Mouse (Mus musculus): ENCODE measurements at regions not wholly inside any gene's neighbourhood (a gene's known extent, or its start where the extent isn't known, plus 50 kb on each side); places are given as distances from the start of the nearest gene placed in this dataset.
A peak's percentile ranks its signal among the peaks of the same experiment; 100 is the strongest.
"Not testable (repeated sequence)": the region's sequence is repeated elsewhere in the genome, so short reads cannot be mapped to it uniquely, and the experiment has no call there.

DNA sequence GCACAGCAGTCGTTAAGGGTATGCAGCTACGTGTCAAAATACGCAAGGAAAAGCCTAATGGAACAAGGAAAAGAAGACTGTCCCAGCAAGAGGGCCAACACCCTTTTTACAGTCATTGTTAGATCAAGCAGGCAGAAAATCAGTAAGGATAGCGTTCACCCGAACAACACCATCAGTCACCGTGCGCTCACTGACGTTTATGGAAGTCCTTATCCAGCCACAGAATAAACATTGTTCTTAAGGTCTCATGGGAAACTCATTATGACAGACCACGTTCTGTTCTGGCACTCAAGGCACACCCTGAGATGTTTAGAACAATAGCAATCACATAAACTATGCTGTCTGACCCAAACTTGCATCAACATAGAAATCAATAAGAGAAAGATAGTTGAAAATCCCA, 164.7 kb upstream of the Gap43 start:
- no peaks in the 10 kb centered on the region for H3K27me3 ChIP-seq (replicated peaks)
- no peak for TF ChIP-seq POLR2AphosphoS2 (IDR thresholded peaks at IDR 0.05; ENCODE audit: low read depth, low read length)
- TF ChIP-seq CHD1 (IDR thresholded peaks at IDR 0.05; ENCODE audit: low read depth, low read length) = no peak
- TF ChIP-seq GABPA (IDR thresholded peaks at IDR 0.05; ENCODE audit: insufficient replicate concordance, low read depth, low read length) = no peak
- TF ChIP-seq RAD21 (IDR thresholded peaks at IDR 0.05; ENCODE audit: low read depth, low read length) = no peak
- no peak for TF ChIP-seq UBTF (IDR thresholded peaks at IDR 0.05; ENCODE audit: low read depth, low read length)
- TF ChIP-seq POLR2A (IDR thresholded peaks at IDR 0.05; ENCODE audit: low read depth, low read length) = no peak
- TF ChIP-seq USF2 (conservative IDR thresholded peaks at IDR 0.05; ENCODE audit: low read depth, low read length) = no peak
- TF ChIP-seq EP300 (IDR thresholded peaks at IDR 0.05; ENCODE audit: low read length) = no peak
- TF ChIP-seq JUN (IDR thresholded peaks at IDR 0.05; ENCODE audit: insufficient read depth, low read depth, low read length) = no peak
- no peak for TF ChIP-seq SMC3 (IDR thresholded peaks at IDR 0.05; ENCODE audit: low read depth, low read length)
- no peak for TF ChIP-seq CHD2 (IDR thresholded peaks at IDR 0.05; ENCODE audit: low read length)
- TF ChIP-seq CTCF (conservative IDR thresholded peaks at IDR 0.05 in 1 of 2, IDR thresholded peaks at IDR 0.05 in 1 of 2; ENCODE audit: low read depth in 2 of 2, low read length in 2 of 2) = no peak
- no peak for TF ChIP-seq ZNF384 (IDR thresholded peaks at IDR 0.05; ENCODE audit: low read depth, low read length)
- no peak for TF ChIP-seq MXI1 (IDR thresholded peaks at IDR 0.05; ENCODE audit: low read depth, low read length)
- TF ChIP-seq USF1 (IDR thresholded peaks at IDR 0.05; ENCODE audit: low read depth, low read length) = no peak
- DNase-seq (ENCODE audit: extremely low read depth) = no peak
- H3K79me2 ChIP-seq (replicated peaks; ENCODE audit: control insufficient read depth, extremely low read depth, insufficient read depth, poor library complexity, severe bottlenecking) = no peaks in the 10 kb centered on the region
- H3K4me2 ChIP-seq (ENCODE audit: insufficient read depth, low read depth, poor library complexity, severe bottlenecking) = no peak overlapping the region
- in situ Hi-C loops (cut with MboI; ENCODE audit: low pct_ligation_motif_present, low pct_unique_long_range_greater_than_20kb, low sequenced_read_pairs) = no loop called here
- no peak overlapping the region for H3K4me3 ChIP-seq (replicated peaks in 1 of 3; ENCODE audit: low read depth in 2 of 3, low read length in 2 of 3, poor library complexity in 1 of 3)
- H3K4me1 ChIP-seq (ENCODE audit: control insufficient read depth in 1 of 2, insufficient read depth in 2 of 2) = no peaks in the 10 kb centered on the region
- H3K9ac ChIP-seq (ENCODE audit: insufficient read depth, low read depth) = no peak overlapping the region
- H3K9me3 ChIP-seq (replicated peaks; ENCODE audit: low read length) = no peaks in the 10 kb centered on the region
- no peak overlapping the region for H3K27ac ChIP-seq (ENCODE audit: insufficient read depth, low read depth)
- no peaks in the 10 kb centered on the region for H3K36me3 ChIP-seq (replicated peaks in 1 of 2; ENCODE audit: control insufficient read depth in 1 of 2, insufficient read depth in 1 of 2, low read length in 1 of 2)
- dilution Hi-C loops (cut with MboI; ENCODE audit: extremely low pct_ligation_motif_present, extremely low pct_unique_long_range_greater_than_20kb, low sequenced_read_pairs) = no loop called here

DNA sequence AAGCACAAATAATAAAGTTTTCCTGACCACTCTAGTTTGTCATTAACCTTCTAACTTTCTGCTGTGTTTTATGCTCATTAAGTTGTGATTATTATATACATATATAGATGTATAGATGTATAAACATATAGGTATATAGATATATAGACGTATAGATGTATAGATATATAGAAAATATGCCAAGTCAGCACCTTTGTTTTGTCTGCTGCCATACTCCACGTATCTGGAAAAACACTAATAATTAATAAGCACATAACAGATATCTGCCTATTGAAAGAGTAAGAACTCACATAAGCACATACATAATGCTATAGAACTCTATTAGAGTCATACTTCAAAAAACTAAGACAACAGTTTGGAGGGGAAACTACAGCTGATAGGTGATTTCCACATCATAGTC, 161.3 kb upstream of the Gap43 start:
- Histone ChIP-seq H3K9ac (ENCODE audit: insufficient read depth, low read depth) (no peak overlapping the region), H3K9me3 (replicated peaks; ENCODE audit: low read length) (no peaks in the 10 kb centered on the region)

GRCm38 (mm10) chr16:42501109-42501508, 160.7 kb upstream of the Gap43 start:
- in situ Hi-C loops (cut with MboI; ENCODE audit: low pct_ligation_motif_present, low pct_unique_long_range_greater_than_20kb, low sequenced_read_pairs); H3K4me1 ChIP-seq (ENCODE audit: control insufficient read depth in 1 of 2, insufficient read depth in 2 of 2): not testable (repeated sequence)

More for the DNA sequence above, 161.3 kb upstream of the Gap43 start:
- H3K36me3 ChIP-seq (replicated peaks in 1 of 2; ENCODE audit: control insufficient read depth in 1 of 2, insufficient read depth in 1 of 2, low read length in 1 of 2) = no peaks in the 10 kb centered on the region
- no peaks in the 10 kb centered on the region for H3K27me3 ChIP-seq (replicated peaks)
- no peaks in the 10 kb centered on the region for H3K4me1 ChIP-seq (ENCODE audit: control insufficient read depth in 1 of 2, insufficient read depth in 2 of 2)
- no peak overlapping the region for H3K27ac ChIP-seq (ENCODE audit: insufficient read depth, low read depth)
- no peak overlapping the region for H3K4me3 ChIP-seq (replicated peaks in 1 of 3; ENCODE audit: low read depth in 2 of 3, low read length in 2 of 3, poor library complexity in 1 of 3)
- in situ Hi-C loops (cut with MboI; ENCODE audit: low pct_ligation_motif_present, low pct_unique_long_range_greater_than_20kb, low sequenced_read_pairs) (no loop called here), dilution Hi-C loops (cut with MboI; ENCODE audit: extremely low pct_ligation_motif_present, extremely low pct_unique_long_range_greater_than_20kb, low sequenced_read_pairs) (no loop called here)
- H3K4me2 ChIP-seq (ENCODE audit: insufficient read depth, low read depth, poor library complexity, severe bottlenecking) = no peak overlapping the region
- DNase-seq (ENCODE audit: extremely low read depth) = no peak
- TF ChIP-seq ZC3H11A (IDR thresholded peaks at IDR 0.05; ENCODE audit: low read depth, low read length) = no peak
- TF ChIP-seq MAFK (IDR thresholded peaks at IDR 0.05; ENCODE audit: insufficient replicate concordance, low read length) = peak; percentile 88
- H3K79me2 ChIP-seq (replicated peaks; ENCODE audit: control insufficient read depth, extremely low read depth, insufficient read depth, poor library complexity, severe bottlenecking) = no peaks in the 10 kb centered on the region

More at GRCm38 (mm10) chr16:42501109-42501508, 160.7 kb upstream of the Gap43 start:
- H3K27me3 ChIP-seq (replicated peaks); H3K9ac ChIP-seq (ENCODE audit: insufficient read depth, low read depth); H3K27ac ChIP-seq (ENCODE audit: insufficient read depth, low read depth); H3K4me3 ChIP-seq (replicated peaks in 1 of 3; ENCODE audit: low read depth in 2 of 3, low read length in 2 of 3, poor library complexity in 1 of 3); H3K36me3 ChIP-seq (replicated peaks in 1 of 2; ENCODE audit: control insufficient read depth in 1 of 2, insufficient read depth in 1 of 2, low read length in 1 of 2); DNase-seq (ENCODE audit: extremely low read depth); dilution Hi-C loops (cut with MboI; ENCODE audit: extremely low pct_ligation_motif_present, extremely low pct_unique_long_range_greater_than_20kb, low sequenced_read_pairs); H3K9me3 ChIP-seq (replicated peaks; ENCODE audit: low read length); H3K79me2 ChIP-seq (replicated peaks; ENCODE audit: control insufficient read depth, extremely low read depth, insufficient read depth, poor library complexity, severe bottlenecking): not testable (repeated sequence)
- H3K4me2 ChIP-seq (ENCODE audit: insufficient read depth, low read depth, poor library complexity, severe bottlenecking) = peak overlapping the region; percentile 71; the same call in 1 of the 2 replicates
